Mouse (Mus musculus) embryo, embryonic 10.5 days (tissue): ENCODE measurements around the gene Akr1c12.
"Not testable (repeated sequence)": the region's sequence is repeated elsewhere in the genome, so short reads cannot be mapped to it uniquely, and the experiment has no call there.

Experiments used
- DNase-seq: peaks from one replicate; pipeline ENCODE4 v3.0.0-alpha.2; 2015; ENCODE audit warnings: low spot score

Akr1c12 gene

DNA sequence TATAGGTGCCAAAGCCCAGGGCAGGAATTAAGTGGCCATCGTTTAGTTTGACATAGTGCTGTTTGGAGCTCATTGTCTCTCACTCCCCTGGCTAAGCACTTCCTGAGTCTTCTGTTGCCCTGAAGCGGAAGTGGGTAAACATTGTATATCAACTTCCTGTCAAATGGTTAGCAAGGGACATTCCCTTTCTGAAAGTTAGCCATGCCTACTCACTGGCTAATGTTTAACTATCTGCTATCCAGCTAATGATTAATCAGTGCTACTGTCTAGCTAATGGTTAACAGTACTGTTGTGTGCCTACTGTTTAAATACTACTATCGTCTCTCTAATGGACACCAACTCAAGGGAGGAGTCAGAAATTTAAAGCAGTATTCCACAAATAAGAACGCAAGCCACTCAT, at the start of gene Akr1c12:
Gene Akr1c12 (minus strand): TSS at position 150 of the 400 bp plus-strand sequence.
- DNase-seq = no peak

DNA sequence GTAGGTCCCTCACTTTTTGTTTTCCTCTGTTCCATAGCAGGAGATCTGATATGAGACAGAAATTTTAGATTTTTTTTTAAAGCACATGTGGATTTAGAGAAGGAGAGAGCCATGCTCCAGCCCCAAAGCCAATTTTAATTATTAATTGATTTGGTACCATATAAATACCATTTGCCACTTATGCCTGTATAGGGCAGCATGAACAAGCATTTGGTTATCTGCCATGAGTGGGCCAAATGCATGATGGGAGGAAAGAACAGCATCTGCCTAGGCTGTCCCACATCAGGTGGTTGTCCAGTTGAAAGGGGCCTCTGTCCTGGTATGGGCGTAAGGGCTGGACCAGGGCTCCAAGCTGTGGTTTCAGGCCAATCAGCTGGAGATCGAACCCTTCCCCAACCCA, 39.5 kb upstream of the Akr1c12 start:
- no peak for DNase-seq

DNA sequence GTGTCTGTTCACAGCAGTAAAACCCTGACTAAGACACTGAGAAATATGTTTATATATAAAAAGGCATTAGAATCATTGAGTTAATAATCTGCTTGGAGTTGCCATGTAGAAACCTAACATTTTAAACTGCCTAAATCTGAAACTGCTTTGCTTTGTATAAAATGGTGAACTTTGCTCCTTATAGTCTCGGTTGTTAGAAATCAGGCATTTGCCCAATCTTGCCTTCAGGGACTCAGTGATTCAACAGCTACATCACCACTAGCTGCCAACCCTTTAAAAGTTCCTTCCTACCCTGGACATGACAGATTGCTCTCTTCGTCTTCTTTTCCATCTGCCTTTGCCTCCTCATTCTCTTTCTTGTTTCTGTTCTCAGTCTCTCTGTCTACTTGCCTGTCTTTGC, 34.7 kb upstream of the Akr1c12 start:
- DNase-seq = no peak

DNA sequence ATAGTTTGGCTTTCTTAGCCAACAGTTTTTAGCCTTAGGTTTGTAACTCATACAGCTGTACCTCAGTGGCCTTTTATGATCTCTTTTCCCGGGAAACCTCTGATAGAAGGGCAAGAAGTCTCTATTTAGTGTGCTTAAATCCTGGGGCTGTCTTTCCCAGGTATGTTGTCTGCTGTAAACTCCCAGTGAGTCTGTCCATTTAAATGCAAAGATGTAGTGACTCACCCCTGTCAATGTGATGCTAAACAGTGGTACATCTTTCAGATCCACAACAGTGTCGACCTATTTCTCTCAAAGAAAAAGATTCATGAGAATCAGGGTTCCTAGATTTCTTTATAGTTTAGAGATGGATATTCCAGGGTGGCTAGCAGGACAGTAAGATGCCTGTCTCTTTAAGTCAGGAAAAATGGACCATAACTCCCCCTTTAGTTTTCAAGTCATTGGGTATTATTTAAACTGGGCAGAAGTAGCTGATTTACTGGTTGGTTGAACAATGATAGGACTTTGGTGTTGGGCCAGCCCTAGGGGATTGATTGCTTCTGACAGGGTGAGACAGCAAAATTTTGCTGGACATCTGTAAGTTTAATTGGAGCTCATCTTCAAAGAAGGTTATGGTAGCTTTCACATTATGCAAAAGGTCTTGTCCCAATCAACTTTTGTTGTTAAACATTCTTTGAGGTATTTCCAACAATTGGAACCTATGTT, 25.8 kb upstream of the Akr1c12 start:
- no peak for DNase-seq

DNA sequence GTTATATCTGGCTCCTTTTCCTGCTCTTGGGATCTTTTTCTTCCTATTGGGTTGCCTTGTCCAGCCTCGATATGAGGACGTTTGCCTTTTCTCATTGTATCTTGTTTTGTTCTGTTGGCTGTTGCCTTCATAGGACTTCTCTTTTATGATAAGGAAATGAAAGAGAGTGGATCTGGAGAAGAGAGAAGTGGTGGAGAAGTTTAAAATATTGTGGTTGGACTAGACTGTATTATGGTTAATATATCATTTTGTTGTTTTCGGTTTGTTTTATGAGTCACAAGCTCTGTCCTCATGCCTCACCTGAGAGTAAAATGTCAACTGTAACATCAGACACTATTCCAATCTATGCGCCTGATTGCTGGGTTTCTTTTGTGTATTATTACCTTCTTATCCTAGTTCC, 17.8 kb upstream of the Akr1c12 start:
- no peak for DNase-seq

DNA sequence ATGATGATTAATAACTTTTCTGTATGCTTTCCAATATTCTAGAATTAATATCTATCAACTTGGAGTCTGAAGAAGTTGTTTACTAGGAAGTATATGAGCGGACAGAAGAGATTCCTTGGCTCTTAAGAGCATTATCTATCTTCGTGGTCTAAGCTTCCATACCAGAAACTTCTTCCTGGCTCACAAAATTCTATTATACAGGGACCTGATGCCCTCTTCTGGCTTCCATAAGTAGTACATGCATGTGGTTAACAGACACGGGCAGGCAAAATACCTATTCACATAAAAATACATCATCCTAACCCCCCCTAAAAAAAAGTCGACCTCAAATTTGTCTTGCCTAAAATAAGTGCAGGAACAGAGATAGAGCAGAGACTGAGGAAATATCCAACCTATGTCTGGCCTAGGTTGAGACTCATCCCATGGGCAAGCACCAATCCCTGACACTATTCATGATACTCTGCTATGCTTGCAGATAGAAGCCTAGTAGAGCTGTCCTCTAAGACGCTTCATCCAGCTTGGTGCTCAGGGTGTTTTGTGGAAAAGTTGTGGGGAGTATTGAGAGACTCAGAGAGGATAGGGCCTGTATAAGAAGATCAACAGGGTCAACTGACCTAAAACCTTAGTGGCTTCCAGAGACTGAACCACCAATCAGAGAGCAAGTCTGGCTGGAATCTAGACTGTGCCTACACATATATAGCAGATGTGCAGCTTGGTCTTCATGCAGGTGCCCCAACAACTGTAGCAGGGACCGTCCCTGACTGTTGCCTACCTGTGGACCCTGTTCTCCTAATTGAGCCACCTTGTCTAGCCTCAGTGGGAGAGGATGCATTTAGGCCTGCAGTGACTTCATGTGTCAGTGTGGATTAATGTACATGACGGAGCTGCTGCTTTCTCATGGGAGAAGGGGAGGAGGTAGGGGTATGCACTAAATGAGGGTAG, 2.5 kb upstream of the Akr1c12 start:
- DNase-seq = peak; percentile 75

DNA sequence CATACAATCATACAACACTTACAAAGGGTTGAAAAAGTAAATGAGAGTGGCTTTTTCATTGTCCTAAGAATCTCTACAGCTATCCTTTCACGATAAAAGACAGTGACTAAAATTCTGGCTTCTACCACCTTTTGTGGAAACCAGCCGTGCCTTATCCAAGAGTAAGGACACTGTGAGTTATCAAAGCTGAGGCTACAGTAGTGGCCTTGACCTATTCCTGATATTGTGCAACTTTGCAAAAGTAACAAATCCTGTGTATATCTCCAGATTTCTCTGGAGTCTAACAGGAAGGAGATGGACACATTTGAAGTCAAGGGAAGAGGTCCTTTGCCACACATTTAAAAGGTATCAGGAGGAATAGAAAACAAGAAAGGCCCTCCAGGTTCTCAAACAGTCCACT, 1.7 kb downstream of the Akr1c12 start:
- no peak for DNase-seq

DNA sequence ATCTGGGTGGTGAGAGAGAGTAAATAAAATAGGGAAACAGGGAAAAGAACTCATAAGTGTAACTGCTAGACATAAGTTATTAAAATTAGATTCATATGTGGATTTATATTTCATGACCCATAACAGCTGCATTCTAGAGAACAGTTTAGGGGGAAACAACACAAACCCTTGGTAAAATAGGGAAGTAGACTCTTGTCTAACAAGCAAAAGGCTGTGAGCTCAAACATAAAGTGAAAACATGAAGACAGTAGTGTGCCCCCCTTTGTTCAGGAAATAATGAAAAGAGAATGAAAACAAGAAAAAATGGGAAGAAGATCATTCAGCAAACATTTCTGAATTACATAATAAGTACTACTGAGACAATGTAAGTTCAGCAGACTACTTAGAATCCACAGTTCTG, 8.4 kb downstream of the Akr1c12 start:
- DNase-seq = no peak

DNA sequence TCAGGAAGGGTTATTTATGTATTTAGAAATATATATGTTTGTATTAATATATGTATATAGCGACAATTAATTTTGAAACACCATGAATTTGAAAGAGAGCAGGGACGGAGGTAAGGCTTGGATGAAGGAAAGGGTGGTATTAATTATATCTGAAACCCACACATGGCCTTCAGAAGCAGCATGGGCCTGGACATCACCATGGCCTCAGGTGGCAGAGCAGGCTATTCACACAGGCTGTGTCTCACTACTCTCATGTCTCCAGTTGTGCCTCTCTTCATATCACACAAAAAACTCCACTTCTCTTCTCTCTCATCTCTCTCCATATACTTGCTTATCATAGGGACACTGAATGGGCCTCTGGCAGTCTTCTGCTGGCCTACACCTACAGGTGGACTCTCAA, 13.8 kb downstream of the Akr1c12 start:
- not testable (repeated sequence) for DNase-seq

DNA sequence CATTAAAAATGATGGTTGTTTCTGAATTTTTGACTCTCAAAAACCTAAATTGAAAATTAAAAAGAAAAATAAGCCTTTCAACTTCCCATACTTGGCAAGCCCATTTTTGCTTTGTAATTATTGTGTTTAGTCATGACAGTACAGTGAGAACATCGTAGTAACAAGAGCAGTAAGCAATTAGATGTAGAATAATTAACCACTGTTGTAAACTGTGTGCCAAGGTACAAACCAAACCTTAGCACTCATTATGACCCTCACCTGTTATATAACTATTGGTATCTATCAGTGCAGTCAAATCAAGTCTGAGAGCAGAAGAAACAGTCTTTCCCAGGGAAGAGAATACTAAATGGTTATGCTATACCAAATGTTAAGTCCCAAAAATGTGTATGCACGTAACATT, 14.2 kb downstream of the Akr1c12 start:
- DNase-seq = no peak

DNA sequence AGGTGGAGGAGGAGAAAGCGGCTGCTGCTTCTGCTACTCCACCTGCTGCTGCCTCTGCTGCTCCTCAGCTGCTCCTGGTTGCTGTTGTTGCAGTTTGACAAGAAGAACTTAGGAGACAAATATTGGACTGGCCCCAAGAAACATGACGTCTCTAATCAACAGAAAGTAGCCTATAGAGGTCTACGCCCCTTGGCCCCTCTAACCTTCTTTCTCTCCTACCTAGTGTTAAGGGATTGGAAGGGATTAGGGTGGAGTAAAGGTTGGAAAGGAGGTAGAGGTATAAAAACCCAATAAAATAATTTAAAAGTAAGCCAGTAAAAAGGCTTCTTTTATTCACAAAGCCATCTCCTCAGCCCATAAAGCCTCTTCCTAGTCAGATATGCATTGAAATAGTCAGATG, 14.6 kb downstream of the Akr1c12 start:
- DNase-seq = no peak

DNA sequence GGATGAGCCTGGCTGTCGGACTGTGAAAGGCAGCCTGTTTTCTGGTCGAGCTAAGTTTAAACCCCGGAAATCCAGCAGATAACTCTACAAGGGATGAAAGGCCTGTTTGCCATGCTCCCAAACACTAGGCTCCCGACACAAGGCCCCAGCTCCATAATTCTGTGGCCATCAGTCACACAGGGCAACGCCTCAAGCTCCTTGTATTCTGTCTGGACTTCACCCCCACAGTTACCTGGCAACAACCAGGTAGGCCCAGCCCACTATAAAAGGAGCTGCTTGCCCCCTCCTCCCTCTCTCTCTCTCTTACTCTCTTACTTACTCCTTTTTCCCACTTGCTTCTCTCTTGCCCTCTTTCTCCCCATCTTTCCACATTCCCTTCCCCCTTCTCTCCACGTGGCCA, 21.9 kb downstream of the Akr1c12 start:
- DNase-seq = no peak

DNA sequence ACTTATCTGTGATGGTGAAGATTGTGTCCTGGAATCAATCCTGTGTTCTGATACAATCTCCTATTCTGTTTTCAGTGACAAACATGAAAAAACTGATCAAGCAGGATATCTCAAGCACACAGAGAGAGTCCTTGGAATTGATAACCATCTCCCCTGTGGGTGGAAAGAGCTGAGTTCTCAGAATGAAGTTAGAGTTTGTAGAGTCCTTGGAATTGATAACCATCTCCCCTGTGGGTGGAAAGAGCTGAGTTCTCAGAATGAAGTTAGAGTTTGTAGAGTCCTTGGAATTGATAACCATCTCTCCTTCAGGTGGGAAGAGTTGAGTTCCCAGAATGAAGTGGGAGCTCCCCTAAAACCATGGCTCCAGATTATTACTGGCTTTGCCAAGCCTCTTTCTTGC, 22.3 kb downstream of the Akr1c12 start:
- not testable (repeated sequence) for DNase-seq

DNA sequence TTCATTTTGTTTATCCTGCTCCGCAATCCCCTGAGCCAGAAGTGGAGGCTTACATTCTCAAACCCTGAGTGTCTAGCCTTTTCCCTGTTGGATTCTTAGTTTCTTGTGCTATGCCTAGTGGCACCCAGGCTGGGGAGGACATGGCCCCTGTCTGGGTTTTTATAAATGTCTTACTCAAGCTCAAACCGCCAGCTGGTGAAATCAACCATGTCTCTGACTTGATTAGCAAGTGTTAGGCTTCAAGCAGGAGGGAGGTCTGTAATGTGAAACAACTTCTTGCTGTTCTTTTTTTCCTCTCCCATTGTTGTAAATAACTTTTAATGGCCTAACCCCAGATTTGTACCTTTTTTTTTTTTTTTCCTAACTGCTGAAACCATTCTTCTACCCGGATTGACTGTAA, 29.9 kb downstream of the Akr1c12 start:
- DNase-seq = no peak

DNA sequence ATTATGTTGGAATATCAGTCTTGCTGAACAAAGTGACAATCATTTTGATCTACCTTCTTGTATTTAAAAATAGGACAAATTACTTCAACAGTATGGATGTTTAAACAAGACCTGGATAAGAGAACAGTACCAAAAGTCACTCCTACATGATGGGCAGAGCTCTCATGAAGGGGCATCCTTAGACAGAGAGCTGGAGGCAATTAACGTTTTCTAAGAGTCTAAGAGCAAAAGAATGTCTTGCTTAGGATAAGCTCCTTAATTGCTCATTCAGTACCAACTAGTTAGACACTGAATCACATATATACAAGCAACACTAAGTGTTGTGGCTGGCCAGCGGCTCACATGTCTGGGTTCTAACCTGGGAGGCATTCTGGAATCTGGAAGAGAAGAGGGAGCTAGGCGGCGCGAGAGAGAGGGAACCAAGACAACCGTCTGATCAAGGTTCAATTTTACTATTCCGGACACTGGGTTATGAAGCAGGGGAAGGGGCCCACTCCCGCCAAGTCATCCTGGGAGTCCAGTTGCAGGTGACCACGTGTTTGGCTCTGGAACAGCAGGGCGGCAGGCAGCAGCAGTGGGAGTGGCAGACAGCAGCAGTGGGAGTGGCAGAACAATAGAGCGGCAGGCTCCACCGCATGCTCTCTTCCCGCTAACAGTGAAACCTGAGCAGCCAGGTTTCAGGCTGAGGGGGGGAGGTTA, 34.2 kb downstream of the Akr1c12 start:
- peak; percentile 78 for DNase-seq

DNA sequence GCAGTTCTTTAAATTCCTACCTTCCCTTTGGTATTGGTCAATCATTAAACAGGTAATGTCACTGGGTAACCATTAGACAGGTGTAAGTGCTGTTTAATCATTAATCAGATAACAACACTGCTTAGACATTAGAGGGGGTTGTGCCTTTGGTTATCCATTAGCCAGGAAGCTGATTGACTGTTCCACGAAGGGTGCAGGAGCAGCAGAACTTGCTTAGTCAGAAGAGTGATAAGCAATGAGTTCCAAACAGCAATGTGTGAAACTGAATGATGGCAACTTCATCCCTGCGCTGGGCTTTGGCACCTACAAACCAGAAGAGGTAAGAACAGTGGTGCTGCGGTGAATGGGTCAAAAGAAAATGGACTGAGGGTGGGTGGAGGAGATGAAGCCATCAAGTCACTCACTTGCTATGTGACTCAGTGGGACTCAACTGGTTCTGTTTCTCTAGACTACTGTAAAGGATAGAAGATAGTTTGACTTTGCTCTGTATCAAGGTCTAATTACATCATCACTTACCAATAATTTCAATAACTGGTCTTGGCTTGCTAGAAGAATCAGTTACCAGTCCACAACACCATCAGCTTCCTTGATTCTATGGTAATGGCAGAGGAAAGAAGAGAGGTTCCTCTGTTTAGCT, 45.6 kb downstream of the Akr1c12 start:
- DNase-seq = no peak

DNA sequence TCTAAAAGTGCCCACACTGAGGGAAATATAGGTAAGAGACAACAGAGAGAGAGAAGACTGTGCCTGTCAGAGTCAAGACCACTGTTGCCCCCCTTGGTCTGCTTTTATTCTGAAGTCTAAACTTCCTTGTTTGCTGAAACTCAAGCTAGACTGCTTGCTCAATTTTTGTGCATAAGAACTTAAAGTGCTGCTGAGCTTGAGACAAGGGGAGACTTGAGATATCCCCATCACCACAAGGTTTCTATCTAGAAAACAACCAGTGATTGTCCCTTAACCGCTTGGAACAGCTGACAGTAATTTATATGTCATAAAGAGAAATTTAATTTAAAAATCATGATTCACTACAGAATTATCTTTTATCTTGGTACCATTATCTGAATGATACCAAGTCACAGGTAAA, 46.1 kb downstream of the Akr1c12 start:
- no peak for DNase-seq

DNA sequence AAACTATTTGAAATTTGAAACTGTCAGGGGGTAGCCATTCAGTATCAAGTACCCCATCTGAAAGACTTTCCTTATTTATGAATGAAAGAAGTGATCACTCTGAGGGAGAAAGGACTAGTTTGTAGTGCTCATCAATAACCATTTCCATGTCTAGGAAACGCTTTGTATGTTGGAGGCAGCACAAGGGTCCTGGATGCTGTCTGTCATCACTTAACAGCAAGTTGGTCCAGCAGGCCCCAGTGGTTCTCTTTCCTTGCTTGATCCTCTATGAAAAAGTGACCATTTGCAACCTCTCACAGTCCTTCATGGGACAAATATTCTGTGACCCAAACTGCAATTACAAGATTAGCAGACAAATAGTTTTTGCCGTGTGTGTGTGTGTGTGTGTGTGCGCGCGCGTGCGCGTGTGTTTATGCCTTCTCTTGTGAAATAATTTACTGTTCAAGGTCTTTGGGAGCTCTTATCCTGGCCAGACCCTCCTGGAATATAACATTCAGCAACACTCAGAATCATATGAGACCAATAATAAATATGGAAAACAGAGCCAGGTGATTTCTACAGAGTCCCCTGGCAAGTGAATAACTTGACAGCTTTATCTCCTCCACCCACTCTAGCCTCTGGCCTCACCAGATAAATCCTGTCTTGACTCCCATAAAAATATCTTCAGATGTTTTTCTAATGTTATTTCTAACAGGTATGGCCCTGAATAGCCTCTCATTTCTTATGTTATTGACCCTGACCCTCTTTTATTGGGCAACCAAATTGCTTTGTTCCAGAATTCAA, 48.2 kb downstream of the Akr1c12 start:
- DNase-seq = no peak

DNA sequence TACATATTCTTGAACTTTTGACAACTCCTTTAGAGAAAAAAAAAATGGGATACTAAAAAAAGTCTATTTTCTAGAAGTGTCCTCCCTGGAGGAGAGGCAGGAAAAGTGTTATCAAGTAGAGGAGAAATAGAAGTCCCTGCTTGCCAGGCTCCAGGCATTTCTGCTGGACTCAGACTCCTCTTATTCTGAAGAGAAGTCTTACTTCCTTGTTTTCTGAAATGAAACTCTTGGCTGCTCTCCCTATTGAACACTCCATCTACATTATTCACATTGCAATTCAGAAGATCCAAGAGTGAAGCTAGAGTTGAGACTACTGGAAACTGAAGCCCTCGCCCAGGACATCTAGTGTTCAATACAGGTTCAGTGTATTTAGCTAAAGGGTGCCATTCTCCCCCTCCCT, 50.8 kb downstream of the Akr1c12 start, which contains the start of gene Akr1c19:
Gene Akr1c19 (plus strand): TSS at position 260 of the 400 bp plus-strand sequence.
- DNase-seq = no peak
